Mouse (Mus musculus) left cerebral cortex, postnatal 25 days (tissue): ENCODE results near the gene Rnf39. TPM values are rescaled to one million over a fixed set of nuclear protein-coding genes. Genes with fewer than 3 reads are reported as not detected.
A peak's percentile ranks its signal among the peaks of the same experiment; 100 is the strongest.

ENCODE experiments used
- DNase-seq, 2 experiments: peaks; one replicate each; pipeline ENCODE4 v3.0.0; 2022; ENCODE audit warnings: low spot score in 2 of 2, mixed read lengths in 1 of 2
- intact Hi-C: fragments of 180-260 bp; cut with DNase I; formaldehyde crosslinking; loops from one replicate; pipeline ENCODE4 v1.15.1; 2025
- total RNA-seq, 2 experiments: library from RNA; stranded (reverse); gene quantifications; 2 replicates each; pipeline ENCODE4 v1.2.3; 2021

Rnf39 gene
- total RNA-seq, 2 experiments from 2014 or later = 5.4 to 7.4 TPM

DNA sequence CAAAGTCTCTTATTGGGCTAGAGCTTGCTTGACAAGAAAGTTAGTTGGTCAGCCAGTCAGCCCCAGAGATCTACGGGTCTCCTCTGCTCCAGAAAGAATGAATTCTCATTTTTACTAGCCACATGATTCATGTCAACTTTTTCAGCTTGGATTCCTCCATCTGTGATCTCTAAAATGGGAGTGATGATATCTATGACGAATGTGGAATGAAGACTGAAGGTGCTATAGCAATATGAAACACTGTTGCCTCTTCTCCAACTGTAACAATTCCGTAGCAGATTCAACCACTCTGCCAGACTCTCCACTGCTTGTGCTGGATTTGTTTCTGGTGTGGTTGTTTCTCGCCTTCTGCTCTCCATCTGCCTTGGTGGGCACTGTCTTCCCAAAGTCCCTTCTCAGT, 11.6 kb upstream of the Rnf39 start:
- DNase-seq = peak in 1 of 2 experiments; percentile 76
- intact Hi-C loops = no loop called here

DNA sequence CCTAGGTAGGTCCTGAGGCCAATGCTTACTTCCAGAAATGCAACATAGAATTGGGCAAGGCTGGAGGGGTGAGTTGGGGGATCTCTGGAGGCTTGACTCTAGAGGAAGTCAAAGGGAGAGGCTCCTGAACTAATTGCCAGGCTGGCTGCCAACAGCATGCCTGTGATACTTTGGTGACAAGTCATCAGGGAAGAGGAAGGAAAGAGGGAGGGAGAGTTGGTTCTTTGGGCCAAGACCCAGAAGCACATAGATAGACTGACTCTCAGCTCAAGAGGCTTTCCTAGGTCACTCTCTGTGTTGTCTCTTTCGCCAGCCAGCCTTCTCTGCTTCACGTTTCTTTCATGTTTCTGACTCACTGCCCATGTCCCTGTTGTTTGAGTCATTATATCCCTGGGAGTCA, 10.9 kb upstream of the Rnf39 start:
- intact Hi-C loops = no loop called here

DNA sequence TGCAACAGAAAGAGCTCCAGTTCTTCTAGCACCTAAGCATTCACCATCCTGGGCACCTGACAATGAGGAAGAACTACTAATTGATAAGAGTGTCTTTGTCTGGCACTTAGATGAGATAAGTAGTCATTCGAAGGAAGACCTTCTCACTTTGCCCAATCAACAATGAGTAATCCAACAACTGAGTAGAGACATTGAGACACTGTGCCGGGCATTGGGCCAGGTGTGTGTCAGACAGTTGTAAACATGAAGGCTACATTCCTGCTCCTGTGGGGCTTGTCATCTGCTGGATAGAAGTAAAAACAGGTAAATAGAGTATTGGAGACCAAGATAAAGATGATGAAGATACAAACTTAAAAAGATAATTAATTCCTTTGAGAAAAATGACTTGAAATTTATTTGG, 4.7 kb upstream of the Rnf39 start:
- DNase-seq = no peak
- intact Hi-C loops = no loop called here

More for the DNA sequence above, 10.9 kb upstream of the Rnf39 start:
- DNase-seq = no peak

DNA sequence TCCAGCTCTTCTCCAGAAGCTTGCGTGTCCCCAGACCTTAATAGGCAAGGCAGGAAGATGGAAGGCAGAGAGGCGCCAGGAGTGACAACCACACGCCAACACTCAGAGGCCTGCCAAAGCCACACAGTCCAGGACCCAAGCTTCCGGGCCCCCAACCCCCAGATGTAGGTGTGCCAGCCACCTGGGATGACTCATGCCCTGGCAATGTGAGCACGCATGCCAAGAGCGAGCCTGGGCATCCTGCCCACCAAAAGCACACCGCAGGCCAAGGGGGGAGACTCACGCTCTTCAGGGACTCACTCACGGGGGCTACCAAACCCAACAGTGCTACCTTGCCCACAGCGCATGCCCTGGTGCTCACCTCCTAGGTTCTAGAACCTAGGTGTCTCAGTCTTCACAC, 327 bp upstream of the Rnf39 start:
- peak; percentile 43 to 84 for DNase-seq

DNA sequence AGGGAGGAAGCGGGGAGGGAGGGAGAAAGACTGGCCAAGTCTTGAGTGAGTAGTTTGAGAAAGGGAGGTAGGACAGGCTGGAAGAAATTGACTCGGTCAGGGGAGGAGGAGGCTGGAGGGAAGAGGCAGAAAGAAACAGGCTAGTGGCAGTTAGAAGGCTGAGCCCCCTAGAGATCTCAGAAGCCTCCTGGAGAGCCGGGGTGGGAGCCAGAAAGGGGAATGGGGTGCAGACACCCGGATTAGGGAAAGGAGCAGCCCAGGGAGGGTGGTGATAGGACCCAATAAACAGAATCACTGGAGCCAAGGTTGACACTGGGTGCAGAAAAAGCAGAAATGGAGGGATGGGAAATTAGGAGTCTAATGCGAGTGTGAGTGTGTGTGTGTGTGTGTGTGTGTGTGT, 973 bp downstream of the Rnf39 start:
- no peak for DNase-seq
- intact Hi-C loops = no loop called here

More for the DNA sequence above, 327 bp upstream of the Rnf39 start:
- intact Hi-C loops = no loop called here

DNA sequence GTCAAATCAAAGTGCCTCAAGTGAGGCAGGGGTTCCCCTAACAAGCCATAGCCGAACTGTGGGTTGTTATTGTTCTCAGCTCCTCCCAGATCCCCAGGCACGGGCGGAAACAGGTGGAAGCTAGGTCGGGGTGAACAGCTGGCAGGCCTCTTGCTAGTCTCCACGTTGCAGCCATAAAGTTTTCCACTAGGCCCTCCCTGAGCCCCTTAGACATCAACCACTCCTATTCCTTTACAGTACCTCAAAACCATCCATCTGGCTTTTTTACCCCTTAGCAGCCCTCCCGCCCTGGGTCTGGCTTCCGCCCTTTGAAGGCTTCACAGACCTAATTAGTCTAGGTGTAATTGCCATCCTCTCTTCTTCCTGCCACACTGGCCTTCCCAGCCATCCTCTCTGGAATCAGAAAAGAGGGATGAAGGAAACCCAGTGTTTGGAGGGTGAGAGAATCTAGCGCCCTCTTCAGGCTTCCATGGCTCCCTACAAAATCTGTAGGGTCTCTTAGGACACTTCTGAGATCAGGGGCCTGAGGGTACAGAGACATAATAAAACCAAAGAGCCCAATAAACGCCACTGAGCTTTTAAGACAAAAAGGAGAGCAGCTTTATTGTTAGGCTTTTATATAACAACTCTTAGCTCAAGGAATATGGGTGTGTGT, 1.5 kb downstream of the Rnf39 start:
- intact Hi-C loops = no loop called here
- peak in 1 of 2 experiments; percentile 44 for DNase-seq

DNA sequence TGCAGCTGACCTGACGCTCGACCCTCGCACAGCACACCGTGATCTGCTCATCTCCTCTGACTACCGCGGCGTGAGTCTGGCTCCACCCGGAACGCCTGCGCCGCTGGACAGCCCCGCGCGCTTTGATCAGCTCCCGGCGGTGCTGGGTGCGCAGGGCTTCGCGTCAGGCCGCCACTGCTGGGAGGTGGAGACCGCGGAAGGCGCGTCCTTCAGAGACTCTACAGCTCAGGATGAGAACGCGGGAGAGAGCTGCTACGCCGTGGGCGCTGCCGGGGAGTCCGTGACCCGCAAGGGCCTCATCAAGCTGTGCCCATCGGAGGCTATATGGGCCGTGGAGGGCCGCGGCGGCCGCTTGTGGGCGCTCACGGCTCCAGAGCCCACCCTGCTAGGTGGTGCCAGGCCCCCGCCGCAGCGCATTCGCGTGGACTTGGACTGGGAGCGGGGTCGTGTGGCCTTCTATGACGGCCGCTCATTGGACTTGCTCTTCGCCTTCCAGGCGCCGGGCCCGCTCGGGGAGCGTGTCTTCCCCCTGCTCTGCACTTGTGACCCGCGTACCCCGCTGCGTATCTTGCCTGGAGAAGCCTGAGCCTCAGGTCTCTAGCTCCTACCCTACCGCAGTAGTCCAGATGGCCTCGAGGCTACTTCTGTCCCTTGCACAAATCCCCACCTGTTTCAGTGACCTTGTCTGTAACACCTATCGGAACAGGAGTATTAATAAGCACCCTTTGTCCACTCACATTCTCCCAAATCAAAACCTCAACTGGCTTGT, 4.5 kb downstream of the Rnf39 start:
- peak; percentile 66 to 74 for DNase-seq
- intact Hi-C loops = no loop called here

DNA sequence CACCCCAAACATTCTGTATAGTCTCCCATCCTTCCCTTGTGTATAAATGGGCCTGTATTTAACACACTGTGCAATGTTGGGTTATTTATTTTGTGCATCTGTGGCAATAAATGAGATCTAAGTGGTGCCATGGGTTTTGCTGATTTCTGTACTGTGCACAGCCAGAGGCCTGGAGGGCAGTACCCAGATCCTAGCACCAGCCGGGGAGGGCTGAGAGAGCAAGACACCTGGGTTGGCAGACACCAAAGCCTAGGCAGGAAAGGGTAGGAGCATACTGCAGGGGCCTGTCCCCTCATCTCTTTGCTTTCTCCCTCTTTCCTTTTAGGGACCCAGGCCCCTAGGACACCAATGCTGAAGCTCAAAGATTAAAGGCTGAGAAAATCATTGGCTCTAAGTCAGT, 5.6 kb downstream of the Rnf39 start:
- intact Hi-C loops = no loop called here
- DNase-seq = no peak

DNA sequence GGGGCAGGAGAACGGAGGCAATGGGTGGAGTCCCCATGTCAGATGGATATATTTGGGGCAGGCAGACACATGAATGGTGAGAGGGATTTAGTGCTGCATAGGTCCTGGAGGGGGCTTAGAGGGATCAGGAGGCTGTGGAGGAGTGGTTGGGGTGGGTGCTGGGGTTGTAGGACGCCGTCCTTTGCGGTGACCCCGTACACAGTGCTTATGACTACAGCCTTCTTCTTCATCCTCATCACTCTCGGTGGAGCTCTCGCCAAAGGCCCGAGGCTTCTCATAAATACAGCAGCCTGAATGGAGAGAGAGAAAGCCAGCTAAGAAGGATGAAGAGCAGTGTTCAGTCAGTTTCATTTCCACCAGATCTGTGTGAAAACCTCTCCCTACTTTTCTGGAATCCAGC, 6.5 kb downstream of the Rnf39 start:
- intact Hi-C loops = no loop called here
- no peak for DNase-seq

DNA sequence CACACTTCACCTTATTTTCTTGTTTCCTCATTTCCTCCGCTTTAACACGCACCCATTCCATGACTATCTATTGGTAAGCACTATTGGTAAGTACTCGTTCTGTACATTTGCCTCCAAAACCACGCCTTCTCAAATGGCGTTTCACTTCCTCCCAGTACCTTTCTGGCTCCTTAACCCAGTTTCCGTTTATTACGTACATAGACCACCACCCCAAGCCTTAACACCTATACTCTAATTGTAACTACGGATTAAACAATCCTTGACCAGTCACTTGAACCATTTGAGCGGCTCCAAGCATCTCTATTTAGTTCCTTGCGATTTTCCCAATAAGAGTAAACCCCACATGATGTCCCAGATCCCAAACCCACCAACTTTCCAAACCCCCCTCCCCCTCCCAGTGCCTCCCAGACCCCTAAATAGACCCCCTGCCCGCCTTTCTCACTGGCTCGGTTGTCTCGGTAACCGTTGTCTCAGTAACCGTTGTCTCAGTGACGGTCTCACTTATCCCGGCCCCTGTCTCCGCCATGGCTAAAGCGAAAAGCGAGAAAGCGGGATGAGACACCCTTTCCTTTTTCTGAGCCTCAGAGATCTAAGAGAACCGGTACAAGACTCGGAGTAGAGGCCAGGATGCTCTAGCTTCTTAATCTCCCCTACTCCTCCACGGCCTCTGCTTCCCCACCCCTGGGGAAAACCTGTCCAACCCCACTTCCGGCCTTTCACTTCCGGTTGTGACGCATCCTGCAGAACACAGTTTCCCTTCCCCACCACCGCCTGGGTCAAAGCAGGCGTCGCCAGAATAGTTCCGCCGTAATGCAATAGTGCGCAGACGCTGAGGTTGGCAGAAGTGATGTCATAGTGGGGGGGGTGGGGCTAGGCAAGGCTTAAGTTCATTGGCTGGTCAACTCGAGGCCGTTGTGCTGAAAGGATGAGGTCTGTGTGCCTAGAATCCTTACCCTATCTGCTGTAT, 8.5 kb downstream of the Rnf39 start, which contains the start of gene Ppp1r11:
Gene Ppp1r11, minus strand, starts transcription at position 761 of the 967 bp plus-strand sequence.
- DNase-seq = peak; percentile 94 to 99
- intact Hi-C loops = loop anchor here (2.0 to 10.0 kb wide), 2 partner anchors 96 to 976 kb away; partner anchors contain the start of gene Gnl1

DNA sequence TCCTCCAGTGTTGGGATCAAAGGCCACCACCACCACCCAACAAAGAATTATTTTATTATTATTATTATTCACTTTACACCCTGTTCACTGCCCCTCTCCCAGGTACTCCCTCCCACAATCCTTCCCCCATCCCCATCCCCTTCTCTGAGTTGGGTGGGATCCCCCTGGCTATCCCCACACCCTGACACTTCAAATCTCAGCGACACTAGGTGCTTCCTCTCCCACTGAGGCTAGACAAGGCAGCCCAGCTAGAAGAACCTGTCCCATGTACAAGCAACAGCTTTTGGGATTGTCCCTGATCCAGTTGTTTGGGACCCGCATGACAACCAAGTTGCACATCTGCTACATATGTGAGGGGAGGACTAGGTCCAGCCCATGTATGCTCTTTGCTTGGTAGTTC, 9.9 kb downstream of the Rnf39 start:
- DNase-seq = no peak
- intact Hi-C loops = loop anchor here (10.0 kb wide), 1 partner anchor 978 kb away; the partner anchor contains the start of gene Gnl1

DNA sequence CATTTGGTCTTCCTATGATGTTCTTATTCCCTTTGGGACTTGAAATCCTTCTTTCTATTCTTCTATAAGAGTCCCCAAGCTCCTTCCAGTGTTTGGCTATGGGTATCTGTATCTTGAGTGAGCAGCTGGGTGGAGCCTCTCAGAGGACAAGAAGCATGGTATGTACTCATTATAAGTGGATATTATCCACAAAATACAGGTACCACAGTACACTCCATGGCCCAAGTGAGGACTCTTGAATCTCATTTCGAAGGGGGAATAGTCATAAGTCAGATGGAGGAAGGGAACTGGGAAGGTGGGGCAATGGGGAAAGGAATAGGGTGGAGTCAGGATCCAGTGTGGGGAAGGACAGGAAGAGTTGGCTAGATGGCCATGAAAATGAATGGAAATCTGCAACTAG, 10.3 kb downstream of the Rnf39 start:
- intact Hi-C loops = loop anchor here (10.0 kb wide), 1 partner anchor 978 kb away; the partner anchor contains the start of gene Gnl1
- no peak for DNase-seq

DNA sequence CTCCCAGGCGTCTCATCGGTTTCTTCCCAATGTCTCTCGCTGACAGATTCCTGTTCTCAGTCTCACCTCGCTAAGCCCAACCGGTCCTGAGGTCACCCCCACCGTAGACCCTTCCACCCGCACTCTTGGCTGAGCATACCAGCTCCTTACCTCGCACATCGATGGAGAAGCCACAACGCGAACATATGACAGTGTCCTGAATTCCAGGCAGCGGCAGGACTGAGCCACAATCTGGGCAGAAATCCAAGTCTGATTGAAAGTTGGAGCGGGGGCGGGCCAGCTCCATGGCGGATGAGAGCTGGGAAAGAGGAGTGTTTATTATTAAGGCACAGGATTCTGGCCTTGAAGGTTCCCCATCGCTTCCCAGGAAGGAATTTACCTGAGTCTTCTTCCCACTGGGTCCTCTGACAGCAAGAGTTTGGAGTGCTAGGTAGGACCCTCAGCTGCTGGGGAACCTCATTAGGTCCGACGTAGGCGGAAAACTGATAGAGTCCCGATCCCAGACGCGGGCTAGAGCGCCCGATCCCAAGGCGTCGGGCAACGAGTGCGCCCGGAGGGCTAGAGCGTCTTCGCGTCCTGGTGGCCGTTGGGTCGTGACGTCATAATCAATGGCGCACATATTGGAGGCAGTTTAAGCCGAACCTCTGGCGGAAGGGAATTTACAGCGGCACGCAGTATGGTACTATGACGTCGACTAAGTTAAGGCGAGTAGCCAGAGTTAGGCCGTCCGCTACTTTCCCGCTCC, 15.5 kb downstream of the Rnf39 start, which contains the start of the genes Znrd1 and Znrd1as:
Gene Znrd1, minus strand, starts transcription at position 561 of the 745 bp plus-strand sequence.
Gene Znrd1as, plus strand, starts transcription at position 594 of the 745 bp plus-strand sequence.
- peak; percentile 97 to 98 for DNase-seq
- intact Hi-C loops = loop anchor here (1.0 to 10.0 kb wide), 3 partner anchors 34 to 983 kb away; partner anchors contain the start of gene Gnl1

DNA sequence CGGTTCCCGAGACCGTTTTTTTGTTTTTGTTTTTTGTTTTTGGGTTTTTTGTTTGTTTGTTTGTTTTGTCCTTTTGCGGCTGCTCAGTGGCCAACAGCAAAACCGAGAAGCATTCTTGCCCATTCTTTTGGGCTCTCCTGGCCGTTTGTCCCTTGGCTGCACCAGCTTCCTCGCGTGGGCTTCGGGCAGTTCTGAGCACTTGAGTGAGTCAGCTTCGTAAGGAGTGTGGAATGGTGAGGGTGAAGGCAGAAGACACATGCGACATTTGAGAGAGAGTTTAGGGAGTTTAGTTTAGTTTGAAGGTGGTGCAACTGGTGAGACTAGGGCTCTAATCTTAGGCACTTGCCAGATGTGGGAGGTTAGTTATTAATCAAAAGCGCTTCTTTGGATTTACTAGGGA, 16.2 kb downstream of the Rnf39 start:
- intact Hi-C loops = loop anchor here (1.0 to 10.0 kb wide), 3 partner anchors 33 to 984 kb away; partner anchors contain the start of gene Gnl1
- no peak for DNase-seq

DNA sequence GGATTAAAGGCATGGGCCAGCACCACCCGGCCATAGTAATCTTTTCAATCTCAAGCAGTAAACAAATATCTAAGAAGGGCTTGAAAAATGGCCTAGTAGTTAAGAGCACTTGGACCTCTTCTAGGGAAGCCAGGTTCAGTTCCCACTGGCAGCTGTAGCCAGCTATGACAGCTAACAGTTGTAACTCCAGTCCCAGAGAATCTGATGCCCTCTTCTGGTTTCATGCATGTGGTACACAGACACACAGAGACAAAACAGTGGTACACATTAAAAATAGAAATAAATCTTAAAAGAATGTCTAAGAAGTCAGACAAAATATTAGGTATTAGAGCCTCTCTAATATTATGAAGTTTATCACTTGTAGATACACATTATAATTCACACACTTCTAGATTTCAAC, 18.4 kb downstream of the Rnf39 start:
- intact Hi-C loops = no loop called here
- DNase-seq = no peak

DNA sequence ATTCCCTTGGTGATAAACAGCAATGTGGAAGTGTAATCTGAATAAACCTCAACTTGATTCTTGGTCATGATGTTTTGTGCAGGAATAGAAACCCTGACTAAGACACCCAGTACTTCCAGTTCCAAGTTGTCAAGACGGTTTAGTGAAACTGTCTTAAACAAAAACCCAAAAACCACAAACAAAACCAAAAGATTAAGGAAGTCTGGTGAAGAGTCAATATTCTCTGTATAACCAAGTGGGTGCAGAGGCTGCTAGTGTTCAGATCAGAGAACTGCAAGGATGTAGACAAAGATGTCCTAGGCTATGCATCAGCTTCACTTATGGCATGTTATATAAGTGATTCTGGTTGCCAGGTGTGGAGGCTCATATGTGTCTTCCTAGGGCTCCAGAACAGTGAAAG, 24.2 kb downstream of the Rnf39 start:
- DNase-seq = no peak
- intact Hi-C loops = no loop called here

DNA sequence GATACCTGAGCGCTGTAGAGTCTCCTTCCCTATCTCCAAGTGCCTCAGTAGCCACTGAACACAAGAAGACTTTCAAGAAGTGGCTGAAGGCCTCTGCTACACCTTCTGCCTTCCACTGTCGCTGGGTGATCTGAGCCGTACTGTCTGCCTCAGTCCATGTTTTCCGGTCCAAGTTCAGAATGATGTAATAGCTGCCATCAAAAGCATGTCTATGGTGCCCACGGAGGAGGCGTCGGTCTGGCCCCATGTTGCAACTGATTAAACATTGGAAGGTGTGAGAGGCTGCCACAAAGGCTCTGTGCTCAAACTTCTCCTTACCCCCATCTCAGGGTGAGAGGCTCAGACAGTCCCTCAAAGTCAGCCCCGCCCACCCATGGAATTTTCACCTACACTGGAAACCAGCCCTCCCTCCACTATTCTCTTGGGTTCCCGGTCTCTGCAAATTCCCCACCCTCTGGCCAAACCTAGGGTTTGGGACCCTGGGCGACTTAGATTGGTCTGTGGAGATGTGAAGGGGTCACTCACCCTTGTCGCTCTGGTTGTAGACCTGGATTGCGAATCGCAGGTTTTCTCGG, 27.7 kb downstream of the Rnf39 start:
- intact Hi-C loops = no loop called here
- DNase-seq = no peak

DNA sequence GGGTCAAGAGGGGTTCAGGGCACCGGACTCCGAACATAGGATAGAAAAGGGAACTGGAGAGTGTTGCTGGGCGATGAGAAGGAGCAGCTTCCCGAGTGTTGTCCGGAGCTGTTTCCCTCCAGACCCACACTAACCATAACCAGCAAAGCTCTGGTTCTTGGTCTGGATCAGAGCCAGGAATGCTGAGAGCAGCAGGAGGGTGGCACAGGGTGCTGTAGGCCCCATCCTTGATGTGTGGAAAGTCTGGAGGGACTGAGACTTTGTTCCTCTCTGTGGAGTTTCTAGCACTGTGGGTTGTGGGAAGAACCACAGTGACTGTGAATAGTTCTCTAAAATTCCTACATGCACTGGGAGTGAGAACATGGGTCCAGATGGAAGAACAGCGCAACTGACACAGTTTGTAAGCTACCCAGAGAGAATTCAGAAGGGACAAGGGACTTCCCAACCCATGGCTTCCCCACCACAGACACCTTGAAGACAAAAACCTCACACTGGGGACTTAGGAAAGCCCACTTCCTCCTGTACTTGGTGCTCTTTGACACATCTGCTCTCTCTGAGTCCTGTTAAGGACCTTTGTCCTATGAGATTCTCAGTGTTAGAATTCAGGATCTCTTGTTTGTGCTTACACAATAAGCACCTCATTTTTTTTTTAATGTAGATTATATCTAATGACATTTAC, 28.6 kb downstream of the Rnf39 start:
- DNase-seq = peak in 1 of 2 experiments; percentile 32
- intact Hi-C loops = no loop called here
